Mouse (Mus musculus): ENCODE results near the gene Brpf3.

Brpf3 gene

DNA sequence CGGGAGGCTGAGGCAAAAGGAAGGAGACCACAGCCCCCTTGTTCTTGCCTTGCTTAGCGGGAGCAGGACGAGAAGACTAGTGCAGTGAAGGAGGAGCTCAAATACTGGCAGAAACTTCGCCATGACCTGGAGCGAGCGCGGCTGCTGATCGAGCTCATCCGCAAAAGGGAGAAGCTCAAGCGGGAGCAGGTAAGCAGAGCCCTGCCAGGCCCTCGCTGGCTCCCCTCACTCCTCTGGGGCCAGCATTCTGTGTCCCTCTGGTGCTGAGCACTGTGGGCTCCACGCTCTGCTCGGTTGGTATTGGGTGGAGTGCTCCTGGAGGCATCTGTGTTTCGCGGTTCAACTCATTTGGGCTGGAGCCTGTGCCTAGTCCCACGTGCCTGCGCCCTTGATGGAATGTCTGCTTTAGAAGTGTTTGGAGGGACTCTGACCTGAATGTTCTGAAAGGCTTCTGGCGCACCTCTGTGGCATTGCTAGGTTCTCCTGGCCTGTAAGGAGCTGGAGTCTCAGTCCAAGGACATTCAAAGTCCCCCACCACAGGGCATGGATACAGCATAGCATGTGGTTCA is 13.7 kb downstream of the Brpf3 start:
- TF ChIP-seq GATA4 (IDR thresholded peaks at IDR 0.05; ENCODE audit: insufficient replicate concordance, low read length): no peak

DNA sequence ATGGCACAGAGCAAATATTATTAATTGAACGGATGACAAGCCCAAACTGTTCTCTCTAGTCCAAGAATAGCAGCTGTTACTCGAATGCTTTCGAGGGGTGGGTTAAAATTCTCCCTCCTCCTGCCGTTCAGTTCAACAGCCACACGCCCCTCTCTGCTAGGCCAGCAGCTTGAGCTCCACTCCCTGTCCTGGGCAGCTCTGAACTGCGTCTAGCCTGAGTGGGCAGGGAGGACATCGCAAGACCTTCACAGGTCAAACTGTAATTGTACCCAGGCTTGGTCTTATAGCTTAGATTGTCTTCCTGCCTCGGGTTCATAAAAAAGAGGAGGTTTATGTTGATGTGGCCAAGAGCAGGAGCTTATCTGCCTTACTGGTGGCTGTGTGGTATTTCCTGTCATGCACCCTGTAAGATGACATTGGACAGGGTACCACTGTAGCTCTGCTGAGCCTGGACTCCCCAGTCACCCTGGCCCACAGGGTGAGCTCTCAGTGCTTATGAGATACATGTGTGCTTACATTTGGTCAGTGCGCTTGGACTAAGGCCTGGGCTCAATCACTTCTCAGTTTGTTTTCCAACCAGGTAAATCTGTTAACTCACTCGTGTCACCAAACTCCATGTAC is 14.6 kb downstream of the Brpf3 start:
- no peak for TF ChIP-seq GATA4 (IDR thresholded peaks at IDR 0.05; ENCODE audit: insufficient replicate concordance, low read length)

DNA sequence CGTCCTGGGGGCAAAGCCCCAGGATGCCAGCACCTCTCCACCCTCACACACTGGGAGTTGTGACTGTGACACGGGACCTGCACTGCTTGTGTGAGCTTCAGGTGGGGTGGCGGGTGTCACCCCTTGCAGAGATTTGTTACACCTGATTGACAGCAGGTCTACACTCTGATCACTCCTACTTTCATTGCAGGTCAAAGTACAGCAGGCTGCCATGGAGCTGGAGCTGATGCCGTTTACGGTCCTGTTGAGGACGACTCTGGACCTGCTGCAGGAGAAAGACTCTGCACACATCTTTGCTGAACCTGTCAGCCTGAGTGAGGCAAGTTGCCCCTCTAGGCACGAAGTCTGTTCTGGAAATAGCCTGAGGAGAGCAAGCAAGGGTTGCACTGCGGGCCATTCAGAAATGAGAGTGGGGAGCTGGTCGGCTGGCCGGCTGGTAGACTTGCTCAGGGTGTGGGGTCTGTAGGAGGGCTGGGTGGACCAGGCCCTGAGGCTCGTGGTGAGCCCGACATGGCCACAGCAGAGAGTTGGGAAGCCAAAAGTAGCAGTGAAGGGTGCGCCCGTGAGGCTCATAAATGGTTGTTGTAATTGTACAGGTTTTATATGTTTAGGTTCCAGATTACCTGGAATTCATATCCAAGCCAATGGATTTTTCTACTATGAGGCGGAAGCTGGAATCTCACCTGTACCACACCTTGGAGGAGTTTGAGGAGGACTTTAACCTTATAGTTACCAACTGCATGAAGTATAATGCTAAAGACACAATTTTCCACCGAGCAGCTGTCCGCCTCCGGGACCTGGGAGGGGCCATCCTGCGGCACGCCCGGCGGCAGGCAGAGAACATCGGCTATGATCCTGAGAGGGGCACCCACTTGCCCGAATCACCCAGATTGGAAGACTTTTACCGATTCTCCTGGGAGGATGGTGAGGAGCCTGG is 16.3 kb downstream of the Brpf3 start:
- no peak for TF ChIP-seq GATA4 (IDR thresholded peaks at IDR 0.05; ENCODE audit: insufficient replicate concordance, low read length)

DNA sequence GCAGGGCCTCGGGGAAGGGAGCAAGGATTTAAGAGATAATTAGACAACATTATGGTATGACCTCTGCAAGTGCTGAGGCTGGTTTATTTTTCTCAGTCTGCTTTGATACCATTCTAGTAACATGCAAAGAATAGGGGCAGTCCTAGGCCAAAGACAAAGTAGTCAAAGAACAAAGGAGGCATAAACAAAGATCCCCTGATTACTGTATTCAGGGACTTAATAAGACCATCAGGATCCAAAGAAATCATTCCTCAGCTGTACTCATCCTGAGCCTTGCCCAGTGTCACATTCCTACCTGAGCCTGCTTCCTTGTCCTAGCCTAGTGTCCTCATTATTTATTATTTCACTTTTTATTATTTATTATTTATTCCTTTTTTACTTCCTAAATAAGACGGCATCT is 19.3 kb downstream of the Brpf3 start:
- no peak for TF ChIP-seq GATA4 (IDR thresholded peaks at IDR 0.05; ENCODE audit: insufficient replicate concordance, low read length)

DNA sequence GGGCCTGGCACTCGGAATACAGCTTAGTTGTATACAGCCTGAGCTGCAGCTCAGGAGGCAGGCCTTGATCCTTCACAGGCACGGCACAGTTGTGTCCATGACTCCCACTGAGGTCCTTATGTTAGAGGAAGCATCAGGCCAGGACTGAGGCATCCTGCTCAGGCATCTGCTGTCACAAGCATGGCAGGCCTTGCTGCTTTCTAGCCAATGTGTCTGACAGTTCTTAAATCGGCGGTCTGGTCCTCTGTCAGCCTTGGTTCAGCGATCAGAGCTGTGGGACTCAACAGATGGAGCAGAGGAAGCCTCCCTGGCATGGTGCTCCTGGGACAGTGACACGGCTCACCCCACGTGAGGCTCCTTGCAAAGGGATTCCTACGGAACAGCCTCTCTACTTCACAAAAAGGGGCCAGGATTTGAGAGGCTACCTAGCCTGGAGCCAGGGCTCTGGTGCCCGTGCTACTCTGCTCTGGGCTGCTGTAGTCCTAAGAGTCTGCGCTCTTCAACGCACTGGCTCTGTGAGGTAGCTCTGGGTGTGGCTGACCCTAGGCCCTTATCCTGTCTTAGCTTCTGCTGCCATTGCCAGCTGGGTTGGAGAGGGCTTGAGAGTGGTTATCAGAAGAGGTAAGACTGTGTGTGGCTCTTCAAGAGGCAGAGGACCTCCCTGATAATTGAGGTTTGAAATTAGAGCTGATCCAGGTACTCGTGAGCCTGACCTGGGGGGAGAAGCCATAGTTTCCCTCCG is 22.3 kb downstream of the Brpf3 start:
- TF ChIP-seq GATA4 (IDR thresholded peaks at IDR 0.05; ENCODE audit: insufficient replicate concordance, low read length): no peak

GRCm38 (mm10) chr17:28823749-28824148 is 22.9 kb downstream of the Brpf3 start:
- TF ChIP-seq GATA4 (IDR thresholded peaks at IDR 0.05; ENCODE audit: insufficient replicate concordance, low read length): no peak

GRCm38 (mm10) chr17:28824896-28825295 is 24.0 kb downstream of the Brpf3 start:
- TF ChIP-seq GATA4 (IDR thresholded peaks at IDR 0.05; ENCODE audit: insufficient replicate concordance, low read length): no peak

- TF ChIP-seq GATA4 (IDR thresholded peaks at IDR 0.05; ENCODE audit: insufficient replicate concordance, low read length): no peak
These were observed 24.6 kb downstream of the Brpf3 start for GRCm38 (mm10) chr17:28825359-28826041.

GRCm38 (mm10) chr17:28827665-28828231 is 26.9 kb downstream of the Brpf3 start:
- TF ChIP-seq GATA4 (IDR thresholded peaks at IDR 0.05; ENCODE audit: insufficient replicate concordance, low read length): no peak

GRCm38 (mm10) chr17:28829120-28829519 is 28.2 kb downstream of the Brpf3 start:
- no peak for TF ChIP-seq GATA4 (IDR thresholded peaks at IDR 0.05; ENCODE audit: insufficient replicate concordance, low read length)

- TF ChIP-seq GATA4 (IDR thresholded peaks at IDR 0.05; ENCODE audit: insufficient replicate concordance, low read length): no peak
These were observed 30.2 kb downstream of the Brpf3 start for GRCm38 (mm10) chr17:28831065-28831464.

DNA sequence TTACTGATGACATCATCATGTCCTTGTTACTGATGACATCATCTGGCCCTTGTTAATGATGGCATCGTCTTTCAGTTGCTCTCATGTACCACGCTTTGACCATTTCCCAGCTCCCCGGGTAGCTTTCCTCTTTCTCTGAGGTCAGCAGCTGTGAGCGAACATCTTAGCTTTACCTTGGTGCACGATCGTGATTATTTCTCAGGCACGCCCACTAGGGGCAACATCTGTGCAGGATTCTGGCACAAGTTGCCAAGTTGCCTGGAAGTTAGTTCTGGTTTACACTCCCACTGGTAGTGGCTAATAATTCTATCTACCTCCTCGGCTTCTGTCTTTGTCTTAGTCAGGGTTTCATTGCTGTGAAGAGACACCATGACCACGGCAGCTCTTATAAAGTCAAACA is 31.1 kb downstream of the Brpf3 start:
- no peak for TF ChIP-seq GATA4 (IDR thresholded peaks at IDR 0.05; ENCODE audit: insufficient replicate concordance, low read length)

DNA sequence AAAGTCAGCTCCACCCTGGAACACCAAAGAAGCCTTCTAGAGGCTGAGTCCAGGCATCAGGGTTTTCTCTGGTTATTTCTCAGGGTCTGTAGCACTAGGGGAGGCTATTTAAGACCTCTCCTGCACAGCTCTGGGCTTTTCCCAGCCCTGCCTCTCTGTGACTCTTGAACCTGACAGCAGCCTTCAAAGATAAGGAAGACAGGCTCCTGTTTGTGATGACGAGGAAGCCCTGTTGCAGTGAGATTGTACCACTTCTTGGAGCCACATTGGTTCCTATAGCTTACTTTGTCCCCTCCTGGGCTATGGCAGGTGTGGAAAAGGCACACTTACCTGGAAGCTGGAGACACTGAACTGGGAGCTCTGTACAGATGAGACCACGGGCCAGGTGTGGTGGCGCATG is 32.0 kb downstream of the Brpf3 start:
- TF ChIP-seq GATA4 (IDR thresholded peaks at IDR 0.05; ENCODE audit: insufficient replicate concordance, low read length): no peak

DNA sequence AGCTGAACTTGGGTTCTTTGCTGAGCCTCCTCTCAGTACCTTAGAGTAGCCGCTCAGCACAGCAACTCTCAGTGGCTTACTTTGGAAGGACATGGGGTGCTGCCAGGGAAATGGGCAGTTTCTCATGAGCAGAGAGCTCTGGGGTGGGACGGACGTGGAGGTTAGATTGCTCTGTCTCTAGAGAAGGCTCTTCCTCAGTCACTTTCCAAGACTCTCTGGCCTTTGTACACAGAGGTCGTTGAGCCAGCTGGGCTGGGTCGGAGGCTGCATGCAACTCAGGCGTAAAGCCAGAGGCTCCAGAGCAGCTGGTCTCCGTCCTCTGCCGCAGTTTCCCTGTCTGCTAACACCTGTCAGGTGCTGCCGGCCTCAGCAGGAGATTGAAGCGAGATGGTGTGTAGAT is 33.8 kb downstream of the Brpf3 start:
- TF ChIP-seq GATA4 (IDR thresholded peaks at IDR 0.05; ENCODE audit: insufficient replicate concordance, low read length): no peak

Data from liver, adult (tissue).